Mouse (Mus musculus) ovary, postnatal 14 days (tissue): ENCODE data around the gene Stxbp6.
"Not testable (repeated sequence)": the region's sequence is repeated elsewhere in the genome, so short reads cannot be mapped to it uniquely, and the experiment has no call there.

ENCODE experiments used
- DNase-seq: peaks from one replicate; pipeline ENCODE4 v3.0.0; 2022; ENCODE audit warnings: low spot score

Stxbp6 gene

GRCm38 (mm10) chr12:45074611-45075342, at the start of gene Stxbp6:
TSS of gene Stxbp6 (minus strand) at chr12:45074709.
- DNase-seq, result peak; percentile 59

- not testable (repeated sequence) for DNase-seq
Observed at GRCm38 (mm10) chr12:45102954-45103353, 28.4 kb upstream of the Stxbp6 start.

DNA sequence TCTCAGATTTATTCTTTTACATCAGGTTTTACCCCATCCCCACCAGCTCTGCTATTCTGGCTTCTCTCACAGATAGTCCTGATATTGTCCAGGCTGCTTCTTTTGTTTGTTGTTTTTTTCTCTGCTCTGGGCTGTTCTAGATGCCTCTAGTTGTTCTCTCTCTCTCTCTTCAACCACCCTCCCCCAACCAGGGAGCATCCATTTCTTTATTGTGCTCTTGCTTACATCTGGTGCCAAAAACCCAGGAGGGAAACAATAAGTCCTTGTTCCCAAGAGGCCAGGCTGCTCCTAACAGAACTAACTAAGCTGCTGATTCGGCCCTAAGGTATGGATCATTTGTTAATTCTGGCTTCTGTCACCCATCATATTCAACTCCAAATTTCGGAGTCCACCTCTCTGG, 19.2 kb upstream of the Stxbp6 start:
- no peak for DNase-seq

DNA sequence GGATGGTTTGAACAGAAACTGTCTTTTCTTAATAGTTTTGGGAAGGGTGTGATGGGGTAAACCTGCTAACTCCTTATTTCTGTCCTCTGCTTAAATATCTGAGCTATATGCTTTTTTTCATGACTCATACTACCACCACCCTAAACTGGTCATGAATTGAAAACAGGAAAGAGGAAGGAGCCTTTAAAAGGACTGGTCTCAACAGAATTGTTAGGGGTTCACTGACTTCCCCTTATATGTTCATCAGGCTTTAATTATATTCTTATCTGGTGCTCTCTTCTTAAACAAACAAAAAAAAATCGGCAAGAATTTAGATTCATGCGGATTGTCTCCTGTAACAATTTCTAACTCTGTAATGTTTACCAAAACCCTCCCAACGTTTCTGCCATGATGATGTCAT, 17.9 kb upstream of the Stxbp6 start:
- DNase-seq, result no peak

- no peak for DNase-seq
Observed at GRCm38 (mm10) chr12:45083145-45083475, 8.6 kb upstream of the Stxbp6 start.

- no peak for DNase-seq
Observed at GRCm38 (mm10) chr12:45082379-45083144, 8.1 kb upstream of the Stxbp6 start.

DNA sequence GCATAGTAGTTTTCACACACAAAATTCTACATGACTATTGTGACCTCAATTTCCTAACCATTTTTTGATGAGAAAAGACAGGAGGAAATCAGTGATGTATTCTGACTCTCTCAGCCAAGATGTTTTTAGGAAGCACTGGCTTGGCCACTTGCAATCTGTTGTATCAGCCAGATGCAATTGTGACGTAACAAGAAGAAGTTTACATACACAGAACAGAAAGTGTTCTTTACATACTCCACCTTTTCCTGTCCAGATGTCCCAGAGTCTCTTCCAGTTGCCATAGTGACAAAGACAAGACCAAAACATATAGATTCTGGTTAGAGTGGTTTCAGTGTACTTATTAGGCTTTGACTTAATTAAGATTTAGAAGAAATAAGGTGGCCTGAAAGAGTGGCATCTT, 7.1 kb upstream of the Stxbp6 start:
- no peak for DNase-seq

- no peak for DNase-seq
Observed at GRCm38 (mm10) chr12:45080753-45081122, 6.2 kb upstream of the Stxbp6 start.

- no peak for DNase-seq
Observed at GRCm38 (mm10) chr12:45080036-45080752, 5.7 kb upstream of the Stxbp6 start.

DNA sequence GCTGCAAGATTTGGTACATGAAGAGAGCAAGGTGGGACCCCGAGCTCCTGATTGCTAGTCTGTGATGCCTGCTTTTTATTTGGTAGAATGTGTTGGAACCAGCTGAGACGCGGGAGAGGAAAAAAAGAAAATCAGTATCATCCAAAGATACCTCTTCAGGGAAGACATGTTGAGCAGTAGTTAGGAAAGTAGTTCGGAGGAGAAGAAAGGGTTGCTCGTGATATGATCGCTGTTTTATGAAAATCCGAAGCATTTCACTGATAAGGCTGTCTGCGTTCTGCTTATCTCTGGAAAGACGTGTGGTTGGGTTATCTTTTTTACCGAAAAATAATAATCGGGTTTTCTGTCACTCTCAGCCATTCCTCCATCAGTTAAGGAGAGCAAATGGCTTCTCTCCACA, 1.1 kb upstream of the Stxbp6 start:
- no peak for DNase-seq

- DNase-seq, result peak; percentile 65
Observed at GRCm38 (mm10) chr12:45074042-45074601, 387 bp downstream of the Stxbp6 start.

GRCm38 (mm10) chr12:45073331-45074041, 1.0 kb downstream of the Stxbp6 start:
- no peak for DNase-seq

GRCm38 (mm10) chr12:45072185-45072584, 2.3 kb downstream of the Stxbp6 start:
- no peak for DNase-seq

DNA sequence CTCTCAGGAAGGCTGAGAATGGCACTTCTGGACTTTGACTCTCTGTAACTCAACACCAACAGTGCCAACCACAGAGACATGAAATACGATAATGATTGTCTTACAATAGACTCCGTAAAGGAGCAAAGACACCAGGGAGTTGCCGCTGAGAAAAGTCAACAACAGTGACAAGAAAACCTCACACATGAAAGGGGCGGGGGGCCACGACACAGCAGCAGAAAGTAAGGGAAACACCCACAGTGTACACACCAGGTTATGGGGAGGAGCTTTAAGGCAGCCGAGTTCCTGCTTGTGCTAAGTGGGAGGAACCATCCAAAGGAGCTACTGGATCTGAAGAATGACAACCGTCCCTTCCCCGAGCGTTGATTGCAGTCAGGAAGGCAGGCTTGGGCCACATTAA, 4.3 kb downstream of the Stxbp6 start:
- DNase-seq, result no peak

DNA sequence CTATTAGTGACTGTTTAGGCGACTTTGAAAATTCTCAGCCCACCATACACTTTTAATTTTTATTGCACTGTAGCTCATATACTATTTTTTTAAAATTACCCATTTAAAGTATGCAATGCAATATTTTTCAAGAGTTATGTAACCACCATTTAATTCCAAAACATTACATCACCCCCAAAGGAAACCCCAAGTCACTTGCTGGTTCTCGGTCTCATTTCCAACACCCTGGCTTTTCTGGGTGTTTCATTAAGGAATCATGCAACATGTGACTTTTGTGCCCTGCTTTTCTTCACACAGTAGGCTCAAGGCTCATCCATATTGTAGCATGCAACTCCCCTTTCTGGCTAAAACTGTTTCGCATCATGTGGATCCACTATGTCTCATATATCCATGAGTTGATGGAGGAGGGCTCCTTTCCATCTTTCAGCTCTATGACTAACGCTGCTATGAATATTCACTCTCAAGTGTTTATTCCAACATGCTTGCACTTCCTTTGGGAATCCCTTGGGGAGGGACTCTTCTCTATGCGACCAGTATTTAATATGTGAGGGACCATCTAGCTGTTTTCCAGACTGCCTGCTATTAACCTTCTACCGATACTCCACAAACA, 6.3 kb downstream of the Stxbp6 start:
- DNase-seq, result no peak

- no peak for DNase-seq
Observed at GRCm38 (mm10) chr12:45067686-45068085, 6.8 kb downstream of the Stxbp6 start.

- DNase-seq, result no peak
Observed at GRCm38 (mm10) chr12:45067047-45067685, 7.3 kb downstream of the Stxbp6 start.

GRCm38 (mm10) chr12:45063606-45064005, 10.9 kb downstream of the Stxbp6 start:
- DNase-seq, result no peak

GRCm38 (mm10) chr12:45061336-45061735, 13.2 kb downstream of the Stxbp6 start:
- DNase-seq, result no peak

- no peak for DNase-seq
Observed at GRCm38 (mm10) chr12:45060804-45061203, 13.7 kb downstream of the Stxbp6 start.

GRCm38 (mm10) chr12:45058007-45058406, 16.5 kb downstream of the Stxbp6 start:
- DNase-seq, result no peak
